Mouse (Mus musculus) MN1 (cell line): ENCODE data around the gene Gpa33.
A peak's percentile ranks its signal among the peaks of the same experiment; 100 is the strongest.
"Not testable (repeated sequence)": the region's sequence is repeated elsewhere in the genome, so short reads cannot be mapped to it uniquely, and the experiment has no call there.

Experiments
- DNase-seq: peaks from one replicate; pipeline ENCODE4 v3.0.0-alpha.2; 2016; ENCODE audit warnings: low spot score

Gene Gpa33

GRCm38 (mm10) chr1:166135091-166135740 lies 5.2 kb downstream of the Gpa33 start:
- DNase-seq = no peak

- DNase-seq = no peak
Observed at GRCm38 (mm10) chr1:166137244-166137938, 7.4 kb downstream of the Gpa33 start.

GRCm38 (mm10) chr1:166138136-166138535 lies 8.1 kb downstream of the Gpa33 start:
- DNase-seq = no peak

- no peak for DNase-seq
Observed at GRCm38 (mm10) chr1:166139113-166139512, 9.1 kb downstream of the Gpa33 start.

- DNase-seq = no peak
Observed at GRCm38 (mm10) chr1:166139620-166140184, 9.7 kb downstream of the Gpa33 start.

GRCm38 (mm10) chr1:166141868-166142267 lies 11.8 kb downstream of the Gpa33 start:
- DNase-seq = not testable (repeated sequence)

GRCm38 (mm10) chr1:166142369-166142768 lies 12.3 kb downstream of the Gpa33 start:
- no peak for DNase-seq

- DNase-seq = no peak
Observed at GRCm38 (mm10) chr1:166146626-166147025, 16.6 kb downstream of the Gpa33 start.

GRCm38 (mm10) chr1:166147657-166148056 lies 17.6 kb downstream of the Gpa33 start:
- DNase-seq = no peak

GRCm38 (mm10) chr1:166149441-166149840 lies 19.4 kb downstream of the Gpa33 start:
- DNase-seq = no peak

GRCm38 (mm10) chr1:166150035-166150434 lies 20.0 kb downstream of the Gpa33 start:
- no peak for DNase-seq

- no peak for DNase-seq
Observed at GRCm38 (mm10) chr1:166151341-166151740, 21.3 kb downstream of the Gpa33 start.

- no peak for DNase-seq
Observed at GRCm38 (mm10) chr1:166152034-166152433, 22.0 kb downstream of the Gpa33 start.

GRCm38 (mm10) chr1:166153351-166154120 lies 23.5 kb downstream of the Gpa33 start:
- DNase-seq = peak; percentile 90

GRCm38 (mm10) chr1:166154162-166155112 lies 24.4 kb downstream of the Gpa33 start:
- DNase-seq = peak; percentile 78

- DNase-seq = no peak
Observed at GRCm38 (mm10) chr1:166155113-166155494, 25.1 kb downstream of the Gpa33 start.

- DNase-seq = no peak
Observed at GRCm38 (mm10) chr1:166157712-166158111, 27.7 kb downstream of the Gpa33 start.

- DNase-seq = no peak
Observed at GRCm38 (mm10) chr1:166158664-166159063, 28.6 kb downstream of the Gpa33 start.

GRCm38 (mm10) chr1:166160111-166160510 lies 30.1 kb downstream of the Gpa33 start:
- DNase-seq = no peak

GRCm38 (mm10) chr1:166160569-166161445 lies 30.8 kb downstream of the Gpa33 start:
- peak; percentile 75 for DNase-seq
